Mouse (Mus musculus) heart, embryonic 13.5 days (tissue): Measurements from ENCODE around the gene Rwdd2a. TPM values are rescaled to one million over a fixed set of nuclear protein-coding genes. Genes with fewer than 3 reads are reported as not detected.

Experiments
- ATAC-seq: fragments of 200-750 bp; cut with Nextera tagmentation; 2 replicates; pipeline ENCODE4 v1.8.0; 2017; ENCODE audit warnings: moderate TSS enrichment; ENCODE audit not compliant: insufficient number of reproducible peaks, low FRiP score, low TSS enrichment; ENCODE audit errors: extremely low read depth
- H3K27ac ChIP-seq: fragments of 300-500 bp; sonication (generic); replicated peaks from 2 replicates; pipeline ENCODE4 v1.5.1; 2015; ENCODE audit warnings: moderate library complexity, mild to moderate bottlenecking, inconsistent platforms
- H3K27me3 ChIP-seq: fragments of 300-500 bp; sonication (generic); replicated peaks from 2 replicates; pipeline ENCODE4 v1.6.1; 2015; ENCODE audit warnings: mild to moderate bottlenecking, inconsistent platforms
- H3K36me3 ChIP-seq: fragments of 300-500 bp; sonication (generic); 2 replicates; pipeline ENCODE4 v1.6.1; 2015; ENCODE audit warnings: mild to moderate bottlenecking, inconsistent platforms
- H3K4me1 ChIP-seq: fragments of 300-500 bp; sonication (generic); 2 replicates; pipeline ENCODE4 v1.6.1; 2015; ENCODE audit warnings: inconsistent platforms
- H3K4me2 ChIP-seq: fragments of 300-500 bp; sonication (generic); 2 replicates; pipeline ENCODE4 v1.6.1; 2015; ENCODE audit warnings: inconsistent platforms, mild to moderate bottlenecking, moderate library complexity
- H3K4me3 ChIP-seq: fragments of 300-500 bp; sonication (generic); 2 replicates; pipeline ENCODE4 v1.5.1; 2015; ENCODE audit warnings: moderate library complexity, mild to moderate bottlenecking, inconsistent platforms
- H3K9ac ChIP-seq: fragments of 300-500 bp; sonication (generic); 2 replicates; pipeline ENCODE4 v1.6.1; 2015; ENCODE audit warnings: inconsistent platforms, mild to moderate bottlenecking, moderate library complexity
- H3K9me3 ChIP-seq: fragments of 300-500 bp; sonication (generic); 2 replicates; pipeline ENCODE4 v1.6.1; 2016; ENCODE audit warnings: inconsistent platforms
- WGBS: fragments of 180-500 bp; shearing (Covaris S2); methylation state at CpG from one replicate; pipeline ENCODE4 v1.1.7; 2015; ENCODE audit warnings: mixed read lengths; 5-methylcytosine and 5-hydroxymethylcytosine counted together
- polyA plus RNA-seq: library from polyadenylated mRNA; unstranded; fragments of >200 nt; fragmentation: Nextera tagmentation; extraction: Ambion mirVana; gene quantifications from 2 replicates; pipeline ENCODE4 v1.2.1, GENCODE M21; 2015

The Rwdd2a gene
- polyA plus RNA-seq, 1 experiment from 2014 or later: 4.1 TPM

GRCm38 (mm10) chr9:86570261-86570890, 1.4 kb upstream of the Rwdd2a start:
- no peak for ATAC-seq
- Histone ChIP-seq H3K9me3 (no peaks in the 10 kb centered on the region), H3K4me2 (peak overlapping the region; percentile 100), H3K9ac (peak overlapping the region; percentile 84), H3K27ac (no peak overlapping the region), H3K27me3 (no peaks in the 10 kb centered on the region), H3K4me1 (peaks cover 22% of the 10 kb centered on the region), H3K36me3 (peaks cover 40% of the 10 kb centered on the region), H3K4me3 (peak overlapping the region; percentile 77)
- WGBS: 79% methylated on average over 10 of the region's 10 CpGs

- peak overlapping the region; percentile 84 for H3K9ac ChIP-seq
- H3K4me1 ChIP-seq: peaks cover 22% of the 10 kb centered on the region
- peaks cover 35% of the 10 kb centered on the region for H3K36me3 ChIP-seq
- H3K9me3 ChIP-seq: no peaks in the 10 kb centered on the region
- peak overlapping the region; percentile 70; the same call in 1 of the 2 replicates for H3K27ac ChIP-seq
- peak overlapping the region; percentile 77 for H3K4me3 ChIP-seq
- ATAC-seq: no peak
- H3K4me2 ChIP-seq: peak overlapping the region; percentile 100
- WGBS: 11% methylated on average over 8 of the region's 8 CpGs
- H3K27me3 ChIP-seq: no peaks in the 10 kb centered on the region
These were observed 845 bp upstream of the Rwdd2a start for GRCm38 (mm10) chr9:86570946-86571345.

GRCm38 (mm10) chr9:86572196-86572595, 405 bp downstream of the Rwdd2a start:
- Histone ChIP-seq H3K27ac (no peak overlapping the region), H3K9me3 (no peaks in the 10 kb centered on the region), H3K9ac (peak overlapping the region; percentile 81), H3K27me3 (no peaks in the 10 kb centered on the region), H3K4me1 (peaks cover 22% of the 10 kb centered on the region), H3K4me3 (peak overlapping the region; percentile 77), H3K4me2 (peak overlapping the region; percentile 100), H3K36me3 (peaks cover 22% of the 10 kb centered on the region)
- peak; percentile 15; the same call in 1 of the 2 replicates for ATAC-seq
- 1% methylated on average over 25 of the region's 25 CpGs for WGBS

- ATAC-seq: no peak
- Histone ChIP-seq H3K27me3 (no peaks in the 10 kb centered on the region), H3K4me2 (peak overlapping the region; percentile 100), H3K9me3 (no peaks in the 10 kb centered on the region), H3K9ac (peak overlapping the region; percentile 81), H3K4me1 (peaks cover 22% of the 10 kb centered on the region), H3K36me3 (peaks cover 16% of the 10 kb centered on the region), H3K4me3 (peak overlapping the region; percentile 77), H3K27ac (no peak overlapping the region)
- WGBS: 11% methylated on average over 13 of the region's 13 CpGs
These were observed 973 bp downstream of the Rwdd2a start for GRCm38 (mm10) chr9:86572636-86573291.

- whole genome bisulfite sequencing: 60% methylated on average over 20 of the region's 20 CpGs
- no peaks in the 10 kb centered on the region for H3K27me3 ChIP-seq
- no peak overlapping the region for H3K9ac ChIP-seq
- H3K36me3 ChIP-seq: peaks cover 15% of the 10 kb centered on the region
- H3K4me2 ChIP-seq: no peak overlapping the region
- H3K27ac ChIP-seq: 0 out of 2 replicates have a peak overlapping the region, but pooled peaks have one; percentile 8
- H3K4me1 ChIP-seq: peaks cover 22% of the 10 kb centered on the region
- no peak overlapping the region for H3K4me3 ChIP-seq
- H3K9me3 ChIP-seq: no peaks in the 10 kb centered on the region
- no peak for ATAC-seq
These were observed 2.0 kb downstream of the Rwdd2a start for GRCm38 (mm10) chr9:86573616-86574303.

GRCm38 (mm10) chr9:86575178-86575577, 3.4 kb downstream of the Rwdd2a start:
- Histone ChIP-seq H3K4me3 (no peak overlapping the region), H3K4me1 (peaks cover 21% of the 10 kb centered on the region), H3K9me3 (no peaks in the 10 kb centered on the region), H3K27ac (no peak overlapping the region), H3K27me3 (no peaks in the 10 kb centered on the region), H3K4me2 (no peak overlapping the region), H3K9ac (no peak overlapping the region), H3K36me3 (peaks cover 13% of the 10 kb centered on the region)
- no peak for ATAC-seq
- 80% methylated on average over 6 of the region's 6 CpGs for WGBS

- H3K9ac ChIP-seq: no peak overlapping the region
- H3K4me3 ChIP-seq: no peak overlapping the region
- no peak for ATAC-seq
- no peaks in the 10 kb centered on the region for H3K27me3 ChIP-seq
- peak overlapping the region; percentile 36; the same call in 1 of the 2 replicates for H3K27ac ChIP-seq
- H3K9me3 ChIP-seq: no peaks in the 10 kb centered on the region
- H3K4me2 ChIP-seq: 0 out of 2 replicates have a peak overlapping the region, but pooled peaks have one; percentile 13
- H3K4me1 ChIP-seq: 0 out of 2 replicates have a peak, but pooled peaks cover 6% of the 10 kb centered on the region
- H3K36me3 ChIP-seq: peaks cover 21% of the 10 kb centered on the region
- WGBS: 68% methylated on average over 10 of the region's 10 CpGs
These were observed 7.9 kb downstream of the Rwdd2a start for GRCm38 (mm10) chr9:86579657-86580056.

GRCm38 (mm10) chr9:86583740-86584139, 11.9 kb downstream of the Rwdd2a start:
- 0 out of 2 replicates have a peak, but pooled peaks cover 6% of the 10 kb centered on the region for H3K4me1 ChIP-seq
- peaks cover 37% of the 10 kb centered on the region for H3K36me3 ChIP-seq
- H3K4me2 ChIP-seq: no peak overlapping the region
- ATAC-seq: no peak
- 51% methylated on average over 3 of the region's 3 CpGs for WGBS
- no peak overlapping the region for H3K27ac ChIP-seq
- H3K9me3 ChIP-seq: no peaks in the 10 kb centered on the region
- no peaks in the 10 kb centered on the region for H3K27me3 ChIP-seq
- no peak overlapping the region for H3K9ac ChIP-seq
- H3K4me3 ChIP-seq: no peak overlapping the region

GRCm38 (mm10) chr9:86587019-86587795, 15.4 kb downstream of the Rwdd2a start:
- Histone ChIP-seq H3K27me3 (no peaks in the 10 kb centered on the region), H3K4me1 (no peaks in the 10 kb centered on the region), H3K36me3 (peaks cover 40% of the 10 kb centered on the region), H3K4me2 (no peak overlapping the region), H3K4me3 (no peak overlapping the region), H3K27ac (no peak overlapping the region), H3K9ac (no peak overlapping the region), H3K9me3 (peaks cover 4% of the 10 kb centered on the region; the same call in 1 of the 2 replicates)
- ATAC-seq: no peak
- WGBS: 88% methylated on average over 11 of the region's 11 CpGs

GRCm38 (mm10) chr9:86592676-86593668, 21.2 kb downstream of the Rwdd2a start:
- WGBS: 58% methylated on average over 19 of the region's 19 CpGs
- Histone ChIP-seq H3K27ac (peak overlapping the region; percentile 34; the same call in 1 of the 2 replicates), H3K27me3 (no peaks in the 10 kb centered on the region), H3K9me3 (peaks cover 4% of the 10 kb centered on the region; the same call in 1 of the 2 replicates), H3K4me1 (peaks cover 20% of the 10 kb centered on the region), H3K4me2 (peak overlapping the region; percentile 57), H3K4me3 (no peak overlapping the region), H3K36me3 (peaks cover 36% of the 10 kb centered on the region), H3K9ac (peak overlapping the region; percentile 47)
- no peak for ATAC-seq
